Mouse (Mus musculus) CD4-positive, CD25-positive, alpha-beta regulatory T cell, adult 2 months (primary cell): ENCODE measurements around the gene Ncoa6.

Experiments used
- DNase-seq: peaks from one replicate; pipeline ENCODE4 v3.0.0-alpha.2; 2012; ENCODE audit warnings: low read depth, low spot score

Ncoa6 gene

GRCm38 (mm10) chr2:155369333-155369883, 104.3 kb downstream of the Ncoa6 start:
- DNase-seq, result no peak

GRCm38 (mm10) chr2:155367635-155368284, 105.9 kb downstream of the Ncoa6 start:
- DNase-seq, result no peak

GRCm38 (mm10) chr2:155357686-155358399, 115.9 kb downstream of the Ncoa6 start:
- peak; percentile 27 for DNase-seq

DNA sequence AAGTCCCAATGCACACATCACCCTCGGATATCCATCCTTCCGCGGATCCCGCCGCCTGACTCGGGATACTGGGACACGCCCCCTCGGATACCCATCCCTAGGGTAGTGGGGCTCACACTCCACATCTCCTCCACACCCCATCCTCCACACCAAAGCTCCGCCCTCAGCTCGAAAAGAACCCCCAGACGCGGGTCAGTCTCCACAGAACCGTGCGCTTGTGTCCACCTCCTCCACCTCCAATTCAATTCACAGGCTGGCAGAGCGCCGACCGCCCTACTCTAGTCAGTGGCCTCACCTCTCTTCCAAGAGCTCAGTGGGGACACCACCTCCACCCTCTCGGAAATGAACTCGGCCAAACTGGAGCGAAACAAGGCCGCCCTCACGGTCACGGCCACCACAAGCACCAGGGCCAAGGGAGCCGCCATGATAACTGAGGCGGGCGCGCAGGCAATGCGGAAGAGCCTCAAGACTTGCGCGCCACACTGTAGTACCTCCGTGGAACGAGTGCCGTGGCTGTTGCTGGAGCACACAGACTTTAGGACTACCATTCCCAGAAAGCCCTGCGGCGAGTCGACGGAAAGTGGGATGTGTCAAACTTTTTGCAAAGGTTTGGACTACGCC, 116.6 kb downstream of the Ncoa6 start, which contains the start of gene Pigu:
TSS of gene Pigu (minus strand) at position 460 of the 621 bp plus-strand sequence.
- DNase-seq, result peak; percentile 96

DNA sequence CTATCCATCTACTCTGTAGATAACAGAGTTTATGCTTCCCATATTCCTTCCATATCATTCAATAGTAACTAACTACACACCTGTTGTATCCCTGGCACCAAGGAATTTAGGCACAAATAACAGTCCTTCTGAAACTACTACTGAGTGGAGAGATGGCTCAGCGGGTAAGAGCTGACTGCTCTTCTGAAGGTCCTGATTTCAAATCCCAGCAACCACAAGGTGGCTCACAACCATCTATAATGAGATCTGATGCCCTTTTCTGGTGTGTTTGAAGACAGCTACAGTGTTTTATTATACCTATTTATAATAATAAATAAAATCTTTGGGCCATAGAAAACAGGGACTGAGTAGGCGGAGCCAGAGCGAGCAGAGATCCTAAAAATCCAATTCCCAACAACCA, 119.3 kb downstream of the Ncoa6 start:
- DNase-seq, result no peak

DNA sequence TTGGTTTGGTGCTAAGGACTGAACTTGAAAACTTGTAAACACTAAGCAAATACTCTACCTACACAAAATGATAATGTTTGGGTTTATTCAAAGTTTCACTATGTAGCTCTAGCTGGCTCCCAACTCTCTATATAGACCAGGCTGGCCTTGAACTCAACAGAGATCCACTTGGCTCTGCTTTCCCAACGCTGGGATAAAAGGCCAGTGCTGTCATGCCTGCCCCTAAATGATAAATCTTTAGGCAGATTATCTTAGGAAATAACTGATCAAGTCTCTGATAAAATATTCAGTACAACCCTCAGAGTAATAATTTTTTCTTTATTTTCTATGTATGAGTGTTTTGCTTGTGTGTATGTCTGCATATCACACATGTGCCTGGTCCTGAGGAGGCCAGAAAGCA, 127.0 kb downstream of the Ncoa6 start:
- DNase-seq, result no peak
